Mouse (Mus musculus): ENCODE data around the gene Trcg1.

The Trcg1 gene

DNA sequence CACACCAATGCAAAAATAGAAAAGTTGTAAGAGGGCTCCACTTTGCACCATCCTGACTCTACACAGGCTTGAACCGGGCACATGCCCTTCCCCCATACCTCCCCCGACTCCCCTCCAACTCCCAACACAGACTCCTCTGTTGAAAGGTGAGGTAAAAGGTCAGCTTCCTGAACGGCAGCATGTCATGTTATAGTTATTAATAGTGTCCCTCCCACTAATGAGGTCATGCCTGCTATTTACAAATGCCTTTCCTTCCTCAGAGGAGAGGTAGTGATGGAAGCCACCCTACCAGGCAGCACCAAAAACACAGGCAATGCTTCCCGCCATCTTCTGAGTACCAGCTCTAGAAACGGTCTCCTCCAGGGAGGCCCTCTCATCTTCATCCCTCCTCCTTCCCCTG lies 28.8 kb downstream of the Trcg1 start:
- DNase-seq: no peak

GRCm38 (mm10) chr9:57267421-57267820 lies 31.1 kb downstream of the Trcg1 start:
- DNase-seq: no peak

DNA sequence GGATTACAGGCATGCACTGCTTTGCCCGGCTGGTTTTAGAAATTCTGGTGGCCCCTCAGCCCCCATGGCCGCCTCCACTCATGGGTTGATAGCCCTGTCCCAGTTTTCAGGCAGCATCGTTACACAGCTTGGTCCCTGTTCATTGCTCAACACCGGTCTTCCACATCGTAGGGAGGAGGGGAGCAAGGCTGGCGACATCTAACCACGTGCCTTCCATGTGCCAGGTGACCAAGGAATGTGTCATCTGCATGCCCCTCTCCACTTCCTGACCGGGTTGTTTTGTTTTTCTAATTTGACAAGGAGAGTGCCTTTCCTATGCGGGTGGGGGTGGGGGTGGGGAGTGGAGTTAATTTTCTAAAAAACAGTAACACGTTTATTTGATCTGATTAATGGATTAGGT lies 31.7 kb downstream of the Trcg1 start:
- no peak for DNase-seq

DNA sequence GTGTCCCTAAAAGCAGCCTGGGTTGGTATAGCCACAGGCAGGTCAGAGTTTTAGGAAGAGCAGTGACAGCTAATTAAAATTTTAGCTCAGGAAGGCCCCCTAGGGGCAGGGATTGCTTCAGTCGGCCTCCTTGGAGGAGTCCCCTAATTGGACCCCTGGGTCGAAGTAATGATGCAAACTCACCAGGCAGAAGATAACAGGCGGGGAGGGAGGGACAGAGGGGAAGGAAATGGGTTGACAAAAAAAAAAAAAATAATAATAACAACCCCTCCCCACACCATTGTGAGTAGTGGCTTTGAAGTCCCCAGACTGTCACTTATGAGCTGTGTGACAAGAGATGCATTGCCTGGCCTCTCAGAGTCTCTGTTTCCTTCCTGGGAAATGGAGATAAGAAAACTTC lies 32.2 kb downstream of the Trcg1 start:
- DNase-seq: no peak

- DNase-seq: no peak
Measured at GRCm38 (mm10) chr9:57269384-57269783, 33.0 kb downstream of the Trcg1 start.

DNA sequence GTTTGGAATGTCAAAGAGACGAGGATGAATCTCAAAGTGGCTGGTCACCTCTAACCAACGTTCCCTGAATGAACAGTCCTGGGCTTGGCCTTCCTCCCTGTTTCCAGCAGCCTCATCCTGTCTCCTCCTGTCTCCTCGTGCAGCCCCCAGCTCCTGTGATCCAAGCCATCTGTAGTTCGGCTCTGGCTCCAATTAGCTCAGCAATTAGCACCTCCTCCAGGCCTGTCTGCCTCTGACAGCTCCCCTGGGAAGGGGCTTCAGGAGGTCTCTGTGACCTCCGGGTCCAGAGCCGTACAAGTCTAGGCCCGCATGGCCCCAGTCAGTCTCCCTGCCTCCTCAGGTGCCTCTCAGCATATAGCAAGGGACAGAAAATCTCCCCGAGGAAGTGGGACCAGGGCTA lies 34.0 kb downstream of the Trcg1 start:
- no peak for DNase-seq

DNA sequence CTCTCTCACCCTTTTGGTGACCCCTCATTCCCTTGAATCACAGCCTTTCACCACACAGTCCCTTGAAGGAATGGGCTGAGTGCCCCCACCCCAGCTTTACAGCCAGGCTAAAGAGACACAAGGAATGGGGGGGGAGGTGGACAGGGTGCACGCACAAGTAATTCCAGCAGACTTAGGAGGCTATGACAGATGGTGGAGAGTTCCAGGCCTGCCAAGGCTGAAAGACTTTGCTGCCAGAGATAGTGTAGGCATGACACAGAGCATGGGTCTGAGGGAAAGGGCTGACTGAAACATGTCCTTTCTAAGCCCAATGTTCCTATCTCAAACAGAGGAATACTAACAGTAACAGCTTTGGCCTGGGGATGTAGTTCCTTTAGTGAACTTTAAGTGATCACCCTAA lies 34.7 kb downstream of the Trcg1 start:
- no peak for DNase-seq

DNA sequence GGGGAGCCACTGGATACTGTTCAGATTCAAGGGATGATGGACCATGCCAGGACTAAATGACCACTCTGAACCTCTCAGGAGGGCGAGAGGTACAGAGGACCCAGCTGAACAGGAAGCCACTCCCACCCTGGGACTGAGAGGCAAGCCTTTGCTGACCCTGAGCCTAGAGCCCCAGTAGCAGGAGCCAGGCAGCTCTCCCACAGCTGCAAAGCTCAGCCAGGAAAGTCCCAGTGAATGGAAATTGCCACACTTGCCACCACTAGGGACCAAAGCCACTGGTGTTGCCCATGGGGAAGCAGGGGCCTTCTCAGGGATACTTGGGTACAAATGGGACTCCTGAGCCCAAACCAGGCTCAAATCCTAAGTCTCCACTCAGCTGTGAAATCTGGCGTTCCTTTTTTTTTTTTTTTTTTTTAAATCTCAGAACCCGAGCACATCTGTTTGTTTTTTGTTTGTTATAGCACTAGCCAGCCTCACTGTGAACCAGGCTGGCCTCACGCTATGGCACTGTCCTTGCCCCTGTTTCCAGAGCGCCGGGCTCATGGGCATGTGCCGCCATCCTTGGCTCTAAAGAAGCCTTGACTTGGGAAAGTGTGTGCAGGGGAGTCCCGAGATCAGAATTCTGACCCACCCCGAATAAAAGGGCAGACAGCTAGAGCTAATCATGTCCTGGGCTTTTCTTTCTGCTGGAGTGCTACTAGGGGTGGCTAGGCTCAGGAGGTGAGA lies 35.6 kb downstream of the Trcg1 start:
- no peak for DNase-seq

DNA sequence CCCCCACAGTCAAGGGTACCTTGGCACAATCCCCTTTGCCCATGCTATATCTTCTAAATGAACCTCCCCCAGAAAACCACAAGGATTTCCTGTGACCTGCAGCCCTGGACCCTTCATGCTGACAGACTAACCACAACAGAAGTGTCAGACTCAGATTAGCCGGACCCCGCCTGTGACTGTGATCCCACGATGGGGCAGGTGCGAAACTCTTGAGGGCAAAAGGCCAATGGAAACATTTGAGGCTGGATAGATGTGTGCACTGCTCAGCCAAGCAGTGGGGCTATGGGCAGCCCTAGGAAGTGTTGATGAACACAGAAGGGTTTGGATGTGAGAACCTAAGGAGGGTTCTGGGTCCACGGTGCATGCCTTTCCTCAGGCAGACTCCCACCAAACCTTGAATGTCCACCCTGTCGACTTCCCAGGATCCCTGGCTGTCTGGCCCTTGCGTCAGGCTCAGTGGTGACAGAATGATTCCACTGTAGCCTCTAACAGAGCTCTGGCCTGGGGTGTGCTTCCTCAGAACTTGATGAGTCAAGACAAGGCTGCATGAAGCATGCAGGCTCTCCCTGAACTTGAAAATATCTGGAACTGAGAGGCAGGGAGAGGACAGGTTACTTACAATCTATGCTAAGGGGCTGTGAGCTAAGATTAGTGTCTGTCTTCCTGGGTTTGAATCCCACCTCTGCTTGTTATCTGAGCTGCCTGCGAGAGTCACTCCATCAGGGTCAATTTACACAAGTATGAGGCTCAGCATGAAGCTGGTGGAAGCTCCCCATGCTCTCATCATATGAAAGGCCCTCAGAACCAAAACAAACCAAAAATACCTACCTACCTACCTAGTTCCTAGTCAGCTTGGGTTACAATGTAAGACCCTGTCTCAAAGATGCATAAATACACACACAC lies 36.8 kb downstream of the Trcg1 start:
- no peak for DNase-seq

GRCm38 (mm10) chr9:57273805-57274494 lies 37.6 kb downstream of the Trcg1 start:
- DNase-seq: no peak

GRCm38 (mm10) chr9:57276311-57276710 lies 40.0 kb downstream of the Trcg1 start:
- DNase-seq: no peak

- no peak for DNase-seq
Measured at GRCm38 (mm10) chr9:57278268-57278667, 41.9 kb downstream of the Trcg1 start.

- no peak for DNase-seq
Measured at GRCm38 (mm10) chr9:57279441-57279840, 43.1 kb downstream of the Trcg1 start.

DNA sequence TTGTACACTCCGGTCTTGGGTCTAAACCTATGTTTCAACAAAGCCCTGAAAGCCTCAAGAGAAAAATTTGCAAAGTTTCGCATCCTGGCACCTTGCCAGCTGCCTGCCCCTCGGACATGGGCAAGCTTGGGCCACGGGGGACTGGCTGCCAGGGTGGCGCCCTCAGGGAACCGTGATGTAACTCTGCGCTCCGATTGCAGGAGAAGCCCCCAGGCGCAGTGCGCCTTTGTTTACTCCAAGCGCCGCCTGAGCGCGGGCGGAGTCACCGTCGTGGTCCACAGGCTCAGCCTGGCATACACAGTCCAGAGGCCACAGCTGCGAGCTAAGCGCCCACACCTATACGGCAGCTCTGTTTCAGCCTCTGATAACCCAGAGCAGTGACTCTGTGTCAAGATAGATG lies 45.2 kb downstream of the Trcg1 start:
- no peak for DNase-seq

- no peak for DNase-seq
Measured at GRCm38 (mm10) chr9:57282686-57283085, 46.3 kb downstream of the Trcg1 start.

- DNase-seq: no peak
Measured at GRCm38 (mm10) chr9:57283311-57283710, 47.0 kb downstream of the Trcg1 start.

DNA sequence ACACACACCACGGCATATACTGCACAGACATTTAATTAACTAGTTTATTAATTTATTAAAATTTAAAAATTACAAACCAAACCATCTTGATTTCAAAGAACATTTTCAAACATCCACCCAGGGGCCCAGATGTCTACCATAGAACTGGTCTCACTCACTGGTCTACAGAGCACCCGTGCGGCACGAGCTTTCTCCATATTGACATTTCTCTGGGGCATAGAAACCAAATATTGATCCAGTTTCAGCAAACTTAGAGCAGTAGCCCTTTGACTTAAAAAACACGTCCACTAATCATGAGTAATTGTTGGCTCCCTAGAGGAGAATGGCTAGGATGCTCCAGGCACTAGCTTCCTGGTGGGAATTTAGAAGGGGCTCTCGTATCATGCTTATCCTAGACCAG lies 50.8 kb downstream of the Trcg1 start:
- DNase-seq: no peak

DNA sequence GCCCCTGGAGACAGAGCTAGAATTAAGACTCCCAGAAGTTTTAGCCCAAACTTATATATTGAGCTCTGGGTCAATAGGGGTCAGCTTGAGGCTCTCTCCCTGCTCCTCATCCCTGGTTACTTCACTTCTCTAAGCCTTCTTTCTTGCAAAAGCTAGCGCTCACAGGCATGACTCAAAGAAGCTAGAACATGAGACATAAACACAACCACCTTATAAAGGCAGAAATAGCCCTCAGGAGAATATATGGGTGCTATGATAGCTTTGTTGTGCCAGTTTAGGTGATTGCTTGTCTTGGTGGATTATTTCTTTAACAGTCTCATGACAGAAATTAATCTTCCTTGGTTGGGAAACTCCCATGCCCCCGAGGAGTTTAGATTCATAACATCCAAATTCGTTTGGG lies 58.5 kb downstream of the Trcg1 start:
- DNase-seq: no peak

GRCm38 (mm10) chr9:57295666-57296065 lies 59.3 kb downstream of the Trcg1 start:
- DNase-seq: no peak

- no peak for DNase-seq
Measured at GRCm38 (mm10) chr9:57296277-57296676, 59.9 kb downstream of the Trcg1 start.

- DNase-seq: no peak
Measured at GRCm38 (mm10) chr9:57297938-57298337, 61.6 kb downstream of the Trcg1 start.

All from right cerebral cortex, postnatal 25 days (tissue).